Mouse (Mus musculus) cortical plate, adult 2 months (tissue): Measurements from ENCODE around the gene Pop4. TPM values are rescaled to one million over a fixed set of nuclear protein-coding genes. Genes with fewer than 3 reads are reported as not detected.
A peak's percentile ranks its signal among the peaks of the same experiment; 100 is the strongest.
"Not testable (repeated sequence)": the region's sequence is repeated elsewhere in the genome, so short reads cannot be mapped to it uniquely, and the experiment has no call there.

Experiments used
- H3K27ac ChIP-seq: fragments of 200-500 bp; 2 replicates; pipeline ENCODE4 v1.5.1; 2012; ENCODE audit warnings: low read length, control low read depth, inconsistent platforms; ENCODE audit not compliant: insufficient read depth
- H3K4me1 ChIP-seq: fragments of 200-500 bp; 2 replicates; pipeline ENCODE4 v1.6.1; 2011; ENCODE audit warnings: low read length; ENCODE audit not compliant: control insufficient read depth, insufficient read depth
- H3K4me3 ChIP-seq: fragments of 200-500 bp; 2 replicates; pipeline ENCODE4 v1.5.1; 2011; ENCODE audit warnings: mild to moderate bottlenecking, low read length, control low read depth; ENCODE audit not compliant: insufficient read depth
- CTCF ChIP-seq: fragments of 200-500 bp; IDR thresholded peaks from 2 replicates; pipeline ENCODE4 v1.5.1; 2011; ENCODE audit warnings: mild to moderate bottlenecking, control low read depth, low read length; ENCODE audit not compliant: insufficient read depth; ENCODE audit errors: extremely low read depth
- POLR2A ChIP-seq: fragments of 200-500 bp; IDR thresholded peaks from 2 replicates; pipeline ENCODE4 v1.6.1; 2011; ENCODE audit warnings: mild to moderate bottlenecking, low read length, control low read depth; ENCODE audit not compliant: insufficient read depth; ENCODE audit errors: extremely low read depth
- polyA plus RNA-seq: library from polyadenylated mRNA; depleted of rRNA; stranded (reverse); fragments of >200 nt; gene quantifications from 2 replicates; pipeline ENCODE4 v1.2.3, GENCODE M21; 2012; rRNA removed

The Pop4 gene
- 31.7 and 32.6 TPM in 2 replicates for polyA plus RNA-seq

- Histone ChIP-seq H3K27ac (no peak within 1 kb of the TSS), H3K4me1 (peaks cover 4% of the 10 kb centered on the region), H3K4me3 (peak within 1 kb of the TSS; percentile 94)
- no peak for TF ChIP-seq CTCF
- TF ChIP-seq POLR2A = peak; percentile 90
Measured at GRCm38 (mm10) chr7:38270703-38271510, at the start of gene Pop4. Pop4 (minus strand) TSS chr7:38271423.

- TF ChIP-seq CTCF = no peak
- TF ChIP-seq POLR2A = no peak
- no peak overlapping the region for H3K27ac ChIP-seq
- H3K4me3 ChIP-seq = no peak overlapping the region
- no peaks in the 10 kb centered on the region for H3K4me1 ChIP-seq
Measured at GRCm38 (mm10) chr7:38320641-38321040, 49.4 kb upstream of the Pop4 start.

GRCm38 (mm10) chr7:38282192-38282591 lies 11.0 kb upstream of the Pop4 start:
- H3K4me1 ChIP-seq, H3K4me3 ChIP-seq: not testable (repeated sequence)

GRCm38 (mm10) chr7:38272551-38272950 lies 1.3 kb upstream of the Pop4 start:
- Histone ChIP-seq H3K4me1 (peaks cover 4% of the 10 kb centered on the region), H3K4me3 (no peak overlapping the region)

More at GRCm38 (mm10) chr7:38282192-38282591, 11.0 kb upstream of the Pop4 start:
- not testable (repeated sequence) for H3K27ac ChIP-seq

GRCm38 (mm10) chr7:38271859-38272258 lies 636 bp upstream of the Pop4 start:
- no peak for TF ChIP-seq CTCF
- no peak for TF ChIP-seq POLR2A
- Histone ChIP-seq H3K4me3 (peak overlapping the region; percentile 94; the same call in 1 of the 2 replicates), H3K4me1 (peaks cover 4% of the 10 kb centered on the region), H3K27ac (no peak overlapping the region)

More at GRCm38 (mm10) chr7:38272551-38272950, 1.3 kb upstream of the Pop4 start:
- no peak for TF ChIP-seq POLR2A
- no peak for TF ChIP-seq CTCF
- no peak overlapping the region for H3K27ac ChIP-seq

GRCm38 (mm10) chr7:38271511-38271811 lies 238 bp upstream of the Pop4 start:
- no peak for TF ChIP-seq POLR2A
- no peak for TF ChIP-seq CTCF

GRCm38 (mm10) chr7:38267006-38267680 lies 4.1 kb downstream of the Pop4 start:
- Histone ChIP-seq H3K4me1 (peaks cover 4% of the 10 kb centered on the region), H3K4me3 (no peak overlapping the region), H3K27ac (no peak overlapping the region)
- peak; percentile 55 for TF ChIP-seq CTCF
- TF ChIP-seq POLR2A = no peak

More at GRCm38 (mm10) chr7:38271511-38271811, 238 bp upstream of the Pop4 start:
- Histone ChIP-seq H3K4me1 (peaks cover 4% of the 10 kb centered on the region), H3K4me3 (peak overlapping the region; percentile 94), H3K27ac (no peak overlapping the region)

GRCm38 (mm10) chr7:38262406-38262805 lies 8.8 kb downstream of the Pop4 start:
- Histone ChIP-seq H3K4me3 (no peak overlapping the region), H3K4me1 (no peaks in the 10 kb centered on the region; the same call in 1 of the 2 replicates), H3K27ac (no peak overlapping the region)
- TF ChIP-seq POLR2A = no peak
- TF ChIP-seq CTCF = no peak

- TF ChIP-seq POLR2A = no peak
- TF ChIP-seq CTCF = no peak
- H3K27ac ChIP-seq = no peak overlapping the region
- H3K4me1 ChIP-seq = no peaks in the 10 kb centered on the region
- no peak overlapping the region for H3K4me3 ChIP-seq
Measured at GRCm38 (mm10) chr7:38259631-38260030, 11.6 kb downstream of the Pop4 start.

- Histone ChIP-seq H3K4me3 (no peak overlapping the region), H3K27ac (no peak overlapping the region), H3K4me1 (no peaks in the 10 kb centered on the region)
- no peak for TF ChIP-seq CTCF
- TF ChIP-seq POLR2A = no peak
Measured at GRCm38 (mm10) chr7:38253441-38253840, 17.8 kb downstream of the Pop4 start.

- H3K27ac ChIP-seq = no peak overlapping the region
- no peaks in the 10 kb centered on the region for H3K4me1 ChIP-seq
- TF ChIP-seq CTCF = no peak
- H3K4me3 ChIP-seq = no peak overlapping the region
Measured at GRCm38 (mm10) chr7:38251494-38252216, 19.6 kb downstream of the Pop4 start.
